Mouse (Mus musculus) limb, embryonic 14.5 days (tissue): Measurements from ENCODE around the gene Gpr84. TPM values are rescaled to one million over a fixed set of nuclear protein-coding genes. Genes with fewer than 3 reads are reported as not detected.

Source experiments
- ATAC-seq: fragments of 200-750 bp; cut with Nextera tagmentation; 2 replicates; pipeline ENCODE4 v1.8.0; 2017; ENCODE audit warnings: low read depth, moderate number of reproducible peaks, moderate TSS enrichment; ENCODE audit not compliant: low FRiP score
- DNase-seq: peaks from one replicate; pipeline ENCODE4 v3.0.0-alpha.2; 2015; ENCODE audit warnings: low spot score
- H3K27ac ChIP-seq: fragments of 300-500 bp; sonication (generic); replicated peaks from 2 replicates; pipeline ENCODE4 v1.5.1; 2014; ENCODE audit warnings: low read depth, mild to moderate bottlenecking, low read length, moderate library complexity, mixed read lengths
- H3K27me3 ChIP-seq: fragments of 300-500 bp; sonication (generic); 2 replicates; pipeline ENCODE4 v1.6.1; 2014; ENCODE audit warnings: low read length, mixed read lengths; ENCODE audit not compliant: control insufficient read depth, insufficient read depth
- H3K36me3 ChIP-seq: fragments of 300-500 bp; sonication (generic); 2 replicates; pipeline ENCODE4 v1.6.1; 2014; ENCODE audit warnings: mild to moderate bottlenecking, low read length, moderate library complexity, mixed read lengths; ENCODE audit not compliant: control insufficient read depth, insufficient read depth
- H3K4me1 ChIP-seq: fragments of 300-500 bp; sonication (generic); 2 replicates; pipeline ENCODE4 v1.6.1; 2014; ENCODE audit warnings: antibody characterized with exemption, low read length, mixed read lengths; ENCODE audit not compliant: control insufficient read depth, insufficient read depth
- H3K4me2 ChIP-seq: fragments of 300-500 bp; sonication (generic); replicated peaks from 2 replicates; pipeline ENCODE4 v1.6.1; 2014; ENCODE audit warnings: low read depth, mild to moderate bottlenecking, low read length, moderate library complexity; ENCODE audit not compliant: severe bottlenecking
- H3K4me3 ChIP-seq: fragments of 300-500 bp; sonication (generic); replicated peaks from 2 replicates; pipeline ENCODE4 v1.5.1; 2014; ENCODE audit warnings: low read length
- H3K9ac ChIP-seq: fragments of 300-500 bp; sonication (generic); 2 replicates; pipeline ENCODE4 v1.6.1; 2014; ENCODE audit warnings: mild to moderate bottlenecking, low read depth, low read length, moderate library complexity; ENCODE audit not compliant: severe bottlenecking
- H3K9me3 ChIP-seq: fragments of 300-500 bp; sonication (generic); 2 replicates; pipeline ENCODE4 v1.6.1; 2016; ENCODE audit warnings: low read length; ENCODE audit not compliant: control insufficient read depth
- POLR2A ChIP-seq: fragments of 200-500 bp; IDR thresholded peaks from 2 replicates; pipeline ENCODE4 v1.8.0; 2012; ENCODE audit warnings: inconsistent platforms, mild to moderate bottlenecking, moderate library complexity, borderline replicate concordance; ENCODE audit not compliant: insufficient read depth, insufficient read length; ENCODE audit errors: extremely low read depth
- WGBS: fragments of 180-500 bp; shearing (Covaris S2); extraction: QIAGEN DNeasy Blood & Tissue Kit; methylation state at CpG from one replicate; pipeline ENCODE4 v1.1.7; 2014; 5-methylcytosine and 5-hydroxymethylcytosine counted together
- polyA plus RNA-seq, 2 experiments: library from polyadenylated mRNA; depleted of rRNA in 1 of 2; stranded (reverse) in 1 of 2; unstranded in 1 of 2; fragments of >200 nt; fragmentation: Nextera tagmentation in 1 of 2; extraction: Ambion mirVana in 1 of 2; gene quantifications; 2 replicates each; pipeline versions ENCODE4 v1.2.1 to v1.2.3; 2012 to 2014

Gpr84 gene
- polyA plus RNA-seq, 2 experiments, result 0.34 to 0.51 TPM

GRCm38 (mm10) chr15:103313495-103314095 is 3.2 kb upstream of the Gpr84 start:
- no peak for TF ChIP-seq POLR2A
- 19% methylated on average over 18 of the region's 18 CpGs for WGBS
- Histone ChIP-seq H3K27ac (no peak overlapping the region), H3K27me3 (no peaks in the 10 kb centered on the region), H3K36me3 (peaks cover 38% of the 10 kb centered on the region), H3K4me3 (no peak overlapping the region), H3K9ac (no peak overlapping the region), H3K9me3 (no peaks in the 10 kb centered on the region), H3K4me1 (peaks cover 27% of the 10 kb centered on the region), H3K4me2 (peak overlapping the region; percentile 50; the same call in 1 of the 2 replicates)
- ATAC-seq, result no peak
- DNase-seq, result peak; percentile 91

GRCm38 (mm10) chr15:103308876-103309580 is 1.4 kb downstream of the Gpr84 start:
- H3K27me3 ChIP-seq, result no peaks in the 10 kb centered on the region
- H3K36me3 ChIP-seq, result 0 out of 2 replicates have a peak, but pooled peaks cover 2% of the 10 kb centered on the region
- no peak overlapping the region; the same call in 1 of the 2 replicates for H3K4me3 ChIP-seq
- ATAC-seq (no peak), DNase-seq (no peak)
- peak overlapping the region; percentile 25 for H3K4me2 ChIP-seq
- 0 out of 2 replicates have a peak overlapping the region, but pooled peaks have one; percentile 21 for H3K9ac ChIP-seq
- H3K9me3 ChIP-seq, result no peaks in the 10 kb centered on the region
- TF ChIP-seq POLR2A, result no peak
- H3K4me1 ChIP-seq, result peaks cover 33% of the 10 kb centered on the region
- H3K27ac ChIP-seq, result no peak overlapping the region
- 65% methylated on average over 26 of the region's 26 CpGs for WGBS

- Histone ChIP-seq H3K4me2 (peak overlapping the region; percentile 25), H3K27ac (no peak overlapping the region), H3K9me3 (no peaks in the 10 kb centered on the region), H3K36me3 (no peaks in the 10 kb centered on the region), H3K27me3 (no peaks in the 10 kb centered on the region), H3K4me1 (peaks cover 38% of the 10 kb centered on the region), H3K9ac (peak overlapping the region; percentile 21; the same call in 1 of the 2 replicates), H3K4me3 (no peak overlapping the region; the same call in 1 of the 2 replicates)
- no peak for ATAC-seq
- WGBS, result 44% methylated on average over 28 of the region's 28 CpGs
- no peak for TF ChIP-seq POLR2A
- DNase-seq, result no peak
Observed at GRCm38 (mm10) chr15:103308056-103308875, 2.1 kb downstream of the Gpr84 start.

GRCm38 (mm10) chr15:103307125-103307524 is 3.3 kb downstream of the Gpr84 start:
- H3K27ac ChIP-seq, result no peak overlapping the region
- DNase-seq, result peak; percentile 94
- H3K9ac ChIP-seq, result no peak overlapping the region
- 4% methylated on average over 7 of the region's 7 CpGs for WGBS
- no peaks in the 10 kb centered on the region for H3K27me3 ChIP-seq
- no peaks in the 10 kb centered on the region for H3K9me3 ChIP-seq
- H3K4me1 ChIP-seq, result peaks cover 49% of the 10 kb centered on the region
- ATAC-seq, result no peak
- no peak overlapping the region for H3K4me2 ChIP-seq
- H3K4me3 ChIP-seq, result no peak overlapping the region
- no peaks in the 10 kb centered on the region for H3K36me3 ChIP-seq
- TF ChIP-seq POLR2A, result no peak

- peak overlapping the region; percentile 43 for H3K4me3 ChIP-seq
- 21% methylated on average over 8 of the region's 8 CpGs for WGBS
- 0 out of 2 replicates have a peak, but pooled peaks have one; percentile 7 for TF ChIP-seq POLR2A
- H3K9me3 ChIP-seq, result no peaks in the 10 kb centered on the region
- H3K27ac ChIP-seq, result peak overlapping the region; percentile 95
- DNase-seq (peak; percentile 78), ATAC-seq (no peak)
- H3K27me3 ChIP-seq, result no peaks in the 10 kb centered on the region
- H3K4me2 ChIP-seq, result peak overlapping the region; percentile 63
- peak overlapping the region; percentile 65 for H3K9ac ChIP-seq
- H3K4me1 ChIP-seq, result peaks cover 60% of the 10 kb centered on the region
- H3K36me3 ChIP-seq, result no peaks in the 10 kb centered on the region
Observed at GRCm38 (mm10) chr15:103305792-103306645, 4.4 kb downstream of the Gpr84 start.
